Comparison of ENCODE assay signal across 8 mouse cellular contexts in the genomic region with DNA sequence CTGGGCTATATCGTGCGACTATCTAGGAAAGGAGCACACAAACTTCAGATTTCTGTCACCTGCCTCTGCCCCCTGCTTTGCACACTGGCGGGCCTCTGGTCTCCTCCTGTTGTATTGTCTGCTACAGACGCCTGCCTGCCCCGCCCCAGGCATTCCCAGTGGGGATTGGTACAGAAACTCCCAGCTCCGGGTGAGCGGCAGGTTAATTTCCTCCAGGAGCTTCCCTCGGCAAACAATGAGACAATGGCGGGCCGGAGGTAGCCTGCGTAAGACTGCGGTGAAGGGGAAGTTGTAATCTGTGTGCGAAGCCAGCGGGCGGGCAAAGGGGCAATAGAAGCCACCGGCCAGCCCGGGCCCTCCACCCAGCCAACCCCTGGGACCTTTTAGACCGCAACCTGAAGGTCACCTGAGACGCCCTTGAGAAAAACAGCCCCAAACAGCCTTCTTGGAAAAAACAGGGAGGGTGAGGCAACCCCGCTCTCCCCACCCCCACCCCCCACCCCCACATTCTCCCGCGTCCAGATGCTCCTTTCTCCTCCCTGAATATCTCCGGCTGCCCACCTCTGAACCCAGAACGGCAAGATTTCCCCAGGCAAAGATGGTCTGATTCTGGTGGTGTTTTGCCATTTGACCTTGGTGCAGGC. TPM values are rescaled to one million over a fixed set of nuclear protein-coding genes. Genes with fewer than 3 reads are reported as not detected.
A peak's percentile ranks its signal among the peaks of the same experiment; 100 is the strongest.
DNase-seq lines count a peak whose midpoint lies in the region; ATAC-seq and TF ChIP-seq lines count a peak whose summit lies in the region.

No protein-coding gene starts in this region.

- H3K27me3 ChIP-seq in E14TG2a.4 (ENCODE audit: insufficient read depth, low read length) = no peaks in the 10 kb centered on the region
- H3K27me3 ChIP-seq in embryonic facial prominence, embryonic 12.5 days = no peaks in the 10 kb centered on the region
- H3K27me3 ChIP-seq in heart, embryonic 15.5 days = no peaks in the 10 kb centered on the region
- no peaks in the 10 kb centered on the region for H3K27me3 ChIP-seq in kidney, postnatal 0 days (ENCODE audit: insufficient read depth, low read length)
- no peaks in the 10 kb centered on the region; the same call in 1 of the 2 replicates for H3K27me3 ChIP-seq in midbrain, embryonic 12.5 days

- peaks cover 43% of the 10 kb centered on the region for H3K4me1 ChIP-seq in E14TG2a.4 (replicated peaks; ENCODE audit: low read depth, low read length)
- H3K4me1 ChIP-seq in embryonic facial prominence, embryonic 12.5 days = peaks cover 11% of the 10 kb centered on the region; the same call in 1 of the 2 replicates
- H3K4me1 ChIP-seq in heart, embryonic 15.5 days (replicated peaks) = peaks cover 13% of the 10 kb centered on the region
- no peaks in the 10 kb centered on the region for H3K4me1 ChIP-seq in kidney, postnatal 0 days (replicated peaks; ENCODE audit: insufficient read depth, low read length)
- H3K4me1 ChIP-seq in midbrain, embryonic 12.5 days = peaks cover 5% of the 10 kb centered on the region; the same call in 1 of the 2 replicates

- no peak for TF ChIP-seq CTCF in E14TG2a.4 (conservative IDR thresholded peaks at IDR 0.05; ENCODE audit: low read length)
- TF ChIP-seq CTCF in kidney, postnatal 0 days (IDR thresholded peaks at IDR 0.05; ENCODE audit: low read depth) = no peak

- peaks cover 50% of the 10 kb centered on the region for H3K36me3 ChIP-seq in E14TG2a.4 (ENCODE audit: insufficient read depth, low read length)
- no peaks in the 10 kb centered on the region for H3K36me3 ChIP-seq in embryonic facial prominence, embryonic 12.5 days
- no peaks in the 10 kb centered on the region for H3K36me3 ChIP-seq in heart, embryonic 15.5 days
- no peaks in the 10 kb centered on the region for H3K36me3 ChIP-seq in kidney, postnatal 0 days (ENCODE audit: insufficient read depth, low read length)
- H3K36me3 ChIP-seq in midbrain, embryonic 12.5 days = no peaks in the 10 kb centered on the region

- H3K27ac ChIP-seq in embryonic facial prominence, embryonic 12.5 days = no peak overlapping the region
- 0 out of 2 replicates have a peak overlapping the region, but pooled peaks have one; percentile 40 for H3K27ac ChIP-seq in heart, embryonic 15.5 days
- H3K27ac ChIP-seq in kidney, postnatal 0 days = no peak overlapping the region; the same call in 1 of the 2 replicates
- no peak overlapping the region for H3K27ac ChIP-seq in midbrain, embryonic 12.5 days (replicated peaks)

- H3K9me3 ChIP-seq in E14TG2a.4 (ENCODE audit: low read length) = peaks cover 20% of the 10 kb centered on the region
- no peaks in the 10 kb centered on the region for H3K9me3 ChIP-seq in embryonic facial prominence, embryonic 12.5 days
- H3K9me3 ChIP-seq in heart, embryonic 15.5 days (replicated peaks) = no peaks in the 10 kb centered on the region
- no peaks in the 10 kb centered on the region for H3K9me3 ChIP-seq in kidney, postnatal 0 days (replicated peaks; ENCODE audit: low read length)
- H3K9me3 ChIP-seq in midbrain, embryonic 12.5 days = no peaks in the 10 kb centered on the region

- H3K9ac ChIP-seq in embryonic facial prominence, embryonic 12.5 days = peak overlapping the region; percentile 28; the same call in 1 of the 2 replicates
- H3K9ac ChIP-seq in heart, embryonic 15.5 days = no peak overlapping the region
- no peak overlapping the region for H3K9ac ChIP-seq in kidney, postnatal 0 days (ENCODE audit: low read depth, low read length)
- H3K9ac ChIP-seq in midbrain, embryonic 12.5 days (replicated peaks) = no peak overlapping the region

- ATAC-seq in embryonic facial prominence, embryonic 12.5 days (ENCODE audit: insufficient number of reproducible peaks, insufficient read depth, low FRiP score, low TSS enrichment) = no peak
- peak; percentile 63 for ATAC-seq in heart, embryonic 15.5 days (replicated peaks; ENCODE audit: insufficient number of reproducible peaks, insufficient read depth, low FRiP score, low read depth)
- no peak for ATAC-seq in kidney, postnatal 0 days (replicated peaks; ENCODE audit: low FRiP score, low read depth)
- peak; percentile 34; the same call in 1 of the 2 replicates for ATAC-seq in midbrain, embryonic 12.5 days (ENCODE audit: low FRiP score, low read depth)
- no peak for ATAC-seq in CD4-positive, CD25-positive, alpha-beta regulatory T cell, adult 4 months

- peak; percentile 36 for DNase-seq in kidney, postnatal 0 days (ENCODE audit: low spot score)
- no peak for DNase-seq in right cerebral cortex, adult 18-20 months
- DNase-seq in urinary bladder, postnatal 25 days (ENCODE audit: low spot score) = no peak

- H3K4me2 ChIP-seq in embryonic facial prominence, embryonic 12.5 days (replicated peaks) = peak overlapping the region; percentile 36
- peak overlapping the region; percentile 46 for H3K4me2 ChIP-seq in heart, embryonic 15.5 days
- H3K4me2 ChIP-seq in kidney, postnatal 0 days (ENCODE audit: low read length) = peak overlapping the region; percentile 36
- H3K4me2 ChIP-seq in midbrain, embryonic 12.5 days (replicated peaks) = peak overlapping the region; percentile 42

- H3K4me3 ChIP-seq in E14TG2a.4 (replicated peaks; ENCODE audit: low read length) = peak overlapping the region; percentile 84
- no peak overlapping the region for H3K4me3 ChIP-seq in embryonic facial prominence, embryonic 12.5 days
- H3K4me3 ChIP-seq in heart, embryonic 15.5 days = peak overlapping the region; percentile 12; the same call in 1 of the 2 replicates
- H3K4me3 ChIP-seq in kidney, postnatal 0 days (replicated peaks; ENCODE audit: low read depth, low read length) = no peak overlapping the region
- no peak overlapping the region for H3K4me3 ChIP-seq in midbrain, embryonic 12.5 days

- WGBS in embryonic facial prominence, embryonic 12.5 days = 13% methylated on average over 24 of the region's 24 CpGs
- WGBS in heart, embryonic 15.5 days = 24% methylated on average over 24 of the region's 24 CpGs
- WGBS in kidney, postnatal 0 days = 16% methylated on average over 24 of the region's 24 CpGs
- WGBS in midbrain, embryonic 12.5 days = 8% methylated on average over 24 of the region's 24 CpGs

RNA-seq across cellular contexts. Expression of a gene that starts 33.9 kb away (rescaled TPM):
- 12.2 and 14.7 TPM in 2 replicates for polyA plus RNA-seq in embryonic facial prominence, embryonic 12.5 days (2016; fragmentation: Nextera tagmentation; extraction: Ambion mirVana)
- polyA plus RNA-seq in heart, embryonic 15.5 days (2015; fragmentation: Nextera tagmentation; extraction: Ambion mirVana) = 14.1 and 14.3 TPM in 2 replicates
- polyA plus RNA-seq in kidney, postnatal 0 days (2015; fragmentation: Nextera tagmentation; extraction: Ambion mirVana) = 12.2 and 15.5 TPM in 2 replicates
- 3.4 and 3.8 TPM in 2 replicates for polyA plus RNA-seq in midbrain, embryonic 12.5 days (2016; fragmentation: Nextera tagmentation; extraction: Ambion mirVana)
- not detected for polyA plus RNA-seq in CD4-positive, CD25-positive, alpha-beta regulatory T cell, adult 4 months (2017; shearing (Covaris generic))

RNA-seq across cellular contexts. Expression of a gene that starts 49.4 kb away (rescaled TPM):
- polyA plus RNA-seq in embryonic facial prominence, embryonic 12.5 days (2016; fragmentation: Nextera tagmentation; extraction: Ambion mirVana) = 86.5 and 94.9 TPM in 2 replicates
- polyA plus RNA-seq in heart, embryonic 15.5 days (2015; fragmentation: Nextera tagmentation; extraction: Ambion mirVana) = 57.9 and 74.6 TPM in 2 replicates
- 77.9 and 83.1 TPM in 2 replicates for polyA plus RNA-seq in kidney, postnatal 0 days (2015; fragmentation: Nextera tagmentation; extraction: Ambion mirVana)
- polyA plus RNA-seq in midbrain, embryonic 12.5 days (2016; fragmentation: Nextera tagmentation; extraction: Ambion mirVana) = 92.3 and 97.8 TPM in 2 replicates
- 100 to 1,000 TPM in 1 of 2 experiments, 10 to 100 TPM in 1; 65.7 to 107 TPM for polyA plus RNA-seq in CD4-positive, CD25-positive, alpha-beta regulatory T cell, adult 4 months (2017; shearing (Covaris generic))

Comparison
In these comparisons a context has a peak if more than half of its experiments do, and no peak if none do; other contexts are left out.
1. H3K4me3 ChIP-seq: peak in E14TG2a.4 (single experiment) and heart, embryonic 15.5 days (single experiment); none in embryonic facial prominence, embryonic 12.5 days (single experiment), kidney, postnatal 0 days (single experiment) and midbrain, embryonic 12.5 days (single experiment).
2. ATAC-seq: peak in heart, embryonic 15.5 days (single experiment) and midbrain, embryonic 12.5 days (single experiment); none in embryonic facial prominence, embryonic 12.5 days (single experiment), kidney, postnatal 0 days (single experiment) and CD4-positive, CD25-positive, alpha-beta regulatory T cell, adult 4 months (single experiment).
3. Peak in every context shown above with its lines, with median percentiles within 50 percentile points of each other: H3K4me2 ChIP-seq.